Mouse (Mus musculus) lung, embryonic 15.5 days (tissue): Measurements from ENCODE around the gene 3110021N24Rik. TPM values are rescaled to one million over a fixed set of nuclear protein-coding genes. Genes with fewer than 3 reads are reported as not detected.

Experiments used
- ATAC-seq: fragments of 200-750 bp; cut with Nextera tagmentation; 2 replicates; pipeline ENCODE4 v1.8.0; 2017; ENCODE audit warnings: moderate number of reproducible peaks, borderline replicate concordance; ENCODE audit not compliant: low FRiP score, low TSS enrichment; ENCODE audit errors: extremely low read depth
- H3K27ac ChIP-seq: fragments of 300-500 bp; sonication (generic); 2 replicates; pipeline ENCODE4 v1.5.1; 2015; ENCODE audit warnings: moderate library complexity, mild to moderate bottlenecking, inconsistent platforms
- H3K27me3 ChIP-seq: fragments of 300-500 bp; sonication (generic); 2 replicates; pipeline ENCODE4 v1.6.1; 2015; ENCODE audit warnings: inconsistent platforms
- H3K36me3 ChIP-seq: fragments of 300-500 bp; sonication (generic); 2 replicates; pipeline ENCODE4 v1.6.1; 2015; ENCODE audit warnings: inconsistent platforms
- H3K4me1 ChIP-seq: fragments of 300-500 bp; sonication (generic); 2 replicates; pipeline ENCODE4 v1.6.1; 2015; ENCODE audit warnings: inconsistent platforms
- H3K4me2 ChIP-seq: fragments of 300-500 bp; sonication (generic); 2 replicates; pipeline ENCODE4 v1.6.1; 2015; ENCODE audit warnings: inconsistent platforms, mild to moderate bottlenecking, moderate library complexity
- H3K4me3 ChIP-seq: fragments of 300-500 bp; sonication (generic); 2 replicates; pipeline ENCODE4 v1.5.1; 2015; ENCODE audit warnings: mild to moderate bottlenecking, inconsistent platforms
- H3K9ac ChIP-seq: fragments of 300-500 bp; sonication (generic); 2 replicates; pipeline ENCODE4 v1.6.1; 2015; ENCODE audit warnings: inconsistent platforms
- H3K9me3 ChIP-seq: fragments of 300-500 bp; sonication (generic); 2 replicates; pipeline ENCODE4 v1.6.1; 2016; ENCODE audit warnings: inconsistent platforms
- WGBS: fragments of 180-500 bp; shearing (Covaris S2); methylation state at CpG from one replicate; pipeline ENCODE4 v1.1.7; 2015; 5-methylcytosine and 5-hydroxymethylcytosine counted together
- polyA plus RNA-seq: library from polyadenylated mRNA; unstranded; fragments of >200 nt; fragmentation: Nextera tagmentation; extraction: Ambion mirVana; gene quantifications from 2 replicates; pipeline ENCODE4 v1.2.1, GENCODE M21; 2015

Gene 3110021N24Rik
- polyA plus RNA-seq, 1 experiment from 2014 or later = 2.0 TPM

- ATAC-seq = no peak
- H3K27me3 ChIP-seq = no peaks in the 10 kb centered on the region
- 92% methylated on average over 3 of the region's 3 CpGs for WGBS
Measured at GRCm38 (mm10) chr4:108759583-108759982, 40.1 kb downstream of the 3110021N24Rik start.

GRCm38 (mm10) chr4:108768527-108768926 is 49.1 kb downstream of the 3110021N24Rik start:
- H3K4me2 ChIP-seq = no peak overlapping the region
- no peaks in the 10 kb centered on the region for H3K4me1 ChIP-seq
- H3K9ac ChIP-seq = no peak overlapping the region
- ATAC-seq = no peak
- no peaks in the 10 kb centered on the region for H3K36me3 ChIP-seq
- H3K27ac ChIP-seq = no peak overlapping the region
- H3K4me3 ChIP-seq = no peak overlapping the region
- H3K9me3 ChIP-seq = no peaks in the 10 kb centered on the region
- H3K27me3 ChIP-seq = no peaks in the 10 kb centered on the region

More at GRCm38 (mm10) chr4:108759583-108759982, 40.1 kb downstream of the 3110021N24Rik start:
- no peaks in the 10 kb centered on the region for H3K4me1 ChIP-seq
- no peak overlapping the region for H3K4me2 ChIP-seq
- no peaks in the 10 kb centered on the region for H3K9me3 ChIP-seq
- no peak overlapping the region for H3K4me3 ChIP-seq
- no peak overlapping the region for H3K27ac ChIP-seq
- H3K9ac ChIP-seq = no peak overlapping the region
- H3K36me3 ChIP-seq = no peaks in the 10 kb centered on the region

GRCm38 (mm10) chr4:108779763-108780056 is 60.3 kb downstream of the 3110021N24Rik start:
- Histone ChIP-seq H3K4me1 (no peaks in the 10 kb centered on the region), H3K4me2 (peak overlapping the region; percentile 74), H3K4me3 (peak overlapping the region; percentile 96), H3K27me3 (no peaks in the 10 kb centered on the region), H3K9me3 (no peaks in the 10 kb centered on the region), H3K27ac (peak overlapping the region; percentile 99), H3K9ac (peak overlapping the region; percentile 99), H3K36me3 (no peaks in the 10 kb centered on the region)
- 0% methylated on average over 7 of the region's 7 CpGs for WGBS
- no peak for ATAC-seq

GRCm38 (mm10) chr4:108780057-108780863 is 60.8 kb downstream of the 3110021N24Rik start, which contains the start of gene Zfyve9:
TSS of gene Zfyve9 (minus strand) at chr4:108780798.
- Histone ChIP-seq H3K27ac (peak within 1 kb of the TSS; percentile 99), H3K4me1 (no peaks in the 10 kb centered on the region), H3K4me3 (peak within 1 kb of the TSS; percentile 96), H3K27me3 (no peaks in the 10 kb centered on the region), H3K4me2 (peak within 1 kb of the TSS; percentile 74), H3K9me3 (no peaks in the 10 kb centered on the region), H3K36me3 (no peaks in the 10 kb centered on the region), H3K9ac (peak within 1 kb of the TSS; percentile 99)
- under 1% methylated on average over 98 of the region's 111 CpGs for WGBS
- ATAC-seq = peak; percentile 94

GRCm38 (mm10) chr4:108780864-108781205 is 61.4 kb downstream of the 3110021N24Rik start:
- Histone ChIP-seq H3K4me1 (no peaks in the 10 kb centered on the region), H3K4me3 (peak overlapping the region; percentile 96), H3K9me3 (no peaks in the 10 kb centered on the region), H3K27me3 (no peaks in the 10 kb centered on the region), H3K9ac (peak overlapping the region; percentile 99), H3K27ac (peak overlapping the region; percentile 99), H3K4me2 (peak overlapping the region; percentile 74), H3K36me3 (no peaks in the 10 kb centered on the region)
- ATAC-seq = no peak; the same call in 1 of the 2 replicates
- WGBS = under 1% methylated on average over 19 of the region's 20 CpGs

- no peaks in the 10 kb centered on the region for H3K4me1 ChIP-seq
- H3K4me2 ChIP-seq = peak overlapping the region; percentile 74
- WGBS = 31% methylated on average over 3 of the region's 3 CpGs
- no peaks in the 10 kb centered on the region for H3K27me3 ChIP-seq
- no peak overlapping the region for H3K27ac ChIP-seq
- no peaks in the 10 kb centered on the region for H3K9me3 ChIP-seq
- no peak overlapping the region for H3K9ac ChIP-seq
- no peaks in the 10 kb centered on the region for H3K36me3 ChIP-seq
- no peak for ATAC-seq
- H3K4me3 ChIP-seq = no peak overlapping the region
Measured at GRCm38 (mm10) chr4:108781596-108781995, 62.1 kb downstream of the 3110021N24Rik start.

- Histone ChIP-seq H3K4me2 (no peak overlapping the region), H3K9ac (no peak overlapping the region), H3K9me3 (no peaks in the 10 kb centered on the region), H3K4me3 (no peak overlapping the region), H3K36me3 (no peaks in the 10 kb centered on the region), H3K27ac (no peak overlapping the region), H3K27me3 (no peaks in the 10 kb centered on the region), H3K4me1 (no peaks in the 10 kb centered on the region)
- ATAC-seq = no peak
- 36% methylated on average over 8 of the region's 8 CpGs for WGBS
Measured at GRCm38 (mm10) chr4:108782421-108783085, 63.1 kb downstream of the 3110021N24Rik start.

- no peaks in the 10 kb centered on the region for H3K9me3 ChIP-seq
- whole genome bisulfite sequencing = 73% methylated on average over 6 of the region's 6 CpGs
- no peaks in the 10 kb centered on the region for H3K4me1 ChIP-seq
Measured at GRCm38 (mm10) chr4:108789258-108789936, 69.9 kb downstream of the 3110021N24Rik start.

GRCm38 (mm10) chr4:108790507-108790906 is 71.1 kb downstream of the 3110021N24Rik start:
- Histone ChIP-seq H3K27ac (no peak overlapping the region), H3K4me3 (no peak overlapping the region), H3K4me1 (no peaks in the 10 kb centered on the region), H3K9ac (no peak overlapping the region), H3K27me3 (no peaks in the 10 kb centered on the region), H3K9me3 (no peaks in the 10 kb centered on the region), H3K4me2 (no peak overlapping the region), H3K36me3 (no peaks in the 10 kb centered on the region)
- ATAC-seq = no peak
- 63% methylated on average over 1 of the region's 1 CpGs for WGBS

More at GRCm38 (mm10) chr4:108789258-108789936, 69.9 kb downstream of the 3110021N24Rik start:
- no peak for ATAC-seq
- Histone ChIP-seq H3K36me3 (no peaks in the 10 kb centered on the region), H3K4me3 (no peak overlapping the region), H3K27me3 (no peaks in the 10 kb centered on the region), H3K4me2 (no peak overlapping the region), H3K9ac (no peak overlapping the region), H3K27ac (no peak overlapping the region)

GRCm38 (mm10) chr4:108793941-108794340 is 74.5 kb downstream of the 3110021N24Rik start:
- no peaks in the 10 kb centered on the region for H3K36me3 ChIP-seq
- no peaks in the 10 kb centered on the region for H3K9me3 ChIP-seq
- H3K4me3 ChIP-seq = no peak overlapping the region
- H3K9ac ChIP-seq = no peak overlapping the region
- H3K27ac ChIP-seq = no peak overlapping the region
- no peaks in the 10 kb centered on the region for H3K27me3 ChIP-seq
- no peak for ATAC-seq
- peaks cover 4% of the 10 kb centered on the region; the same call in 1 of the 2 replicates for H3K4me1 ChIP-seq
- WGBS = 48% methylated on average over 1 of the region's 1 CpGs
- H3K4me2 ChIP-seq = no peak overlapping the region

GRCm38 (mm10) chr4:108796701-108797100 is 77.3 kb downstream of the 3110021N24Rik start:
- Histone ChIP-seq H3K4me3 (no peak overlapping the region), H3K27me3 (no peaks in the 10 kb centered on the region), H3K4me2 (no peak overlapping the region), H3K9ac (no peak overlapping the region), H3K9me3 (no peaks in the 10 kb centered on the region), H3K27ac (no peak overlapping the region), H3K4me1 (peaks cover 4% of the 10 kb centered on the region; the same call in 1 of the 2 replicates), H3K36me3 (no peaks in the 10 kb centered on the region)
- 29% methylated on average over 4 of the region's 4 CpGs for WGBS
- no peak for ATAC-seq
